Mouse (Mus musculus): ENCODE results near the gene Trex2.

DNA sequence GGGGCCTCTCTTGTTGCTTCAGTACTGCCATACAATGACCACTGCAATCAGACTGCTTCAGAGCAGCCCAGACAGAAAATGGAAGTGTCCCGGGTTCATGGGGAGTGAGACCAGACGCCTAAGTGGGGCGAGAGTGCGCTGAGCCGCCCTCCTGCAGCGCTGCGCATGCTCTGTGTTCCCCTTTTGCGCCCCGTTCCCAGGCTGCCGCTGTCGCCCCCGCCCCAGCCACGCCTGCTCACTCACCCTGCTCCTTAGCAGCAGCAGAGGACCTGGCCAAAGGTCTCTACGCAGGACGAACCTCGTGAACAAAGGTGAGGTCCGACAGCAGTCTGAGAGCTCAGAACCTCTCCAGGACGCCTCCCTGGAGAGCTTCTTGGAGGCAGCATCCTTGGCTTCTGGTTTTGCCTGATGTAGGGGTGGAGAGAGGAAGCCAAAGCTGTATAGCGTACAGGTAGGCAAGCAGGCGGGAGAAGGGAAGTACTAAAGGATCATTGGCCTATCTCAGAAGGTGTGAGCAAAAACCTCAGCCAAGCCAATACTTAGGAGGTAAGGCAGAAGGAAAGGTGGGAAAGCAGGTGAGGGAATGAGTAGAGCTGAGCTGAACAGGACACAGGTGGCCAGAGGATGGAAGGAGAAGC lies 24.1 kb downstream of the Trex2 start, which contains the start of gene Zfp92:
- TF ChIP-seq CTCF (IDR thresholded peaks at IDR 0.05; ENCODE audit: low read depth, low read length): no peak
- TF ChIP-seq POLR2A (IDR thresholded peaks at IDR 0.05; ENCODE audit: extremely low read depth, insufficient read depth, low read length): no peak

All from liver, adult 2 months (tissue).